Mouse (Mus musculus): Measurements from ENCODE around the gene Rfx4.

- TF ChIP-seq CTCF (IDR thresholded peaks at IDR 0.05) (no peak), EP300 (IDR thresholded peaks at IDR 0.05) (no peak)
These were observed 126.7 kb downstream of the Rfx4 start for GRCm38 (mm10) chr10:84882528-84882927.
